Mouse (Mus musculus): ENCODE measurements at regions not wholly inside any gene's neighbourhood (a gene's known extent, or its start where the extent isn't known, plus 50 kb on each side); places are given as distances from the start of the nearest gene placed in this dataset.

DNA sequence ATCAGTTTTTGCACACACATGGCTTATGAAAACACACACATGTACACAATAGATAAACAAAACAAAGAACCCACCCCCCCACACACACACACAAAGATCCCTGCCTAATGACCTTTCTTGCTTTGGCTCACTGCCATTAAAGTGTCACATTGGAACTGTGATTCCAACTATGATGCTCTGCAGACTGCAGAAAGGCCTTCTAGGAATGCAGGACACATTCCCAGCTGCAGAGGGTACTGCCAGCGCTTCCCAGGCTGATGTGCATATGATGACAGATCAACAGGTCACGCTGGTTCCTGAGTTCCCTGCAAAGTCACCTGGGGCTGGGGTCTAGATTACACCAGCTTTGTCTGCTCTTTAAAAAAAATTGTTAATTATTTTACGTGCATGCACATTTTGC, 68.1 kb upstream of the Ppm1j start:
- no peak for DNase-seq (ENCODE audit: low read depth, low spot score)

DNA sequence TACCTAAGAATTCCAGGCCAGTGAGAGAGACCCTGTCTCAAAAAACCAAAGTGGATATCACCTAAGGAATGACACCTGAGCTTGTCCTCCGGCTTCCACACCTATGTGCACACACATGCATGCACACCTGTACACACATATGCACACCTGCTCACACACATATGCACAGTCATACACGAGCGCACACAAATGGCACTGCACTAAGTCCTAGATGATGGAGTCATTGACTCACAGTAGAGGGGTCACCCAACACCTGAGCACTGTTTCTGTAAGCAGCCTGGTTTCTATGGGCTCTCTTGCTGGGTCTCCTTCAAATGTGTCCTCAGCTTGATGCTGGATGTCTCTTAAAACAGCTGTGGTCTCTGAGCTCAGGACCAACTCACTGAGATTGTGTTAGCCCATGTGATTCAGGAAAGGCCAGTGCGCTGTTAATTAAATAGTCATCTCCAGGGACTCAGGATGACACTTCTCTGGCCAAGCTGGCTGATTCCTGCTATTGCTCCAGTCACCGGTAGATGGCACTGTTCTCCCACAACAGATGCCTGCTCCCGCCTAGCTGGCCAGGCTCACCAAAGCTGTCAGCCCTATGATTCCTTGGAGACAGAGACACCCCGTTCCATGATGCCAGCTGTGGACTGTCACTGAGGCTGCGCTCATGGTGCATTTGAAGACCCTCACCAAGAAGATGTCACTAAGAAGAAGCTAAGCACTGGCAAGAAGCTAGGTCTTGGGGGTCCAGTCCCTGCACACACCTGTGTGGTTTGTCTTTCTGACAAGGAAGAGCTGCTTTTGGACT, 66.8 kb upstream of the Ppm1j start:
- peak; percentile 89 for DNase-seq (ENCODE audit: low read depth, low spot score)

DNA sequence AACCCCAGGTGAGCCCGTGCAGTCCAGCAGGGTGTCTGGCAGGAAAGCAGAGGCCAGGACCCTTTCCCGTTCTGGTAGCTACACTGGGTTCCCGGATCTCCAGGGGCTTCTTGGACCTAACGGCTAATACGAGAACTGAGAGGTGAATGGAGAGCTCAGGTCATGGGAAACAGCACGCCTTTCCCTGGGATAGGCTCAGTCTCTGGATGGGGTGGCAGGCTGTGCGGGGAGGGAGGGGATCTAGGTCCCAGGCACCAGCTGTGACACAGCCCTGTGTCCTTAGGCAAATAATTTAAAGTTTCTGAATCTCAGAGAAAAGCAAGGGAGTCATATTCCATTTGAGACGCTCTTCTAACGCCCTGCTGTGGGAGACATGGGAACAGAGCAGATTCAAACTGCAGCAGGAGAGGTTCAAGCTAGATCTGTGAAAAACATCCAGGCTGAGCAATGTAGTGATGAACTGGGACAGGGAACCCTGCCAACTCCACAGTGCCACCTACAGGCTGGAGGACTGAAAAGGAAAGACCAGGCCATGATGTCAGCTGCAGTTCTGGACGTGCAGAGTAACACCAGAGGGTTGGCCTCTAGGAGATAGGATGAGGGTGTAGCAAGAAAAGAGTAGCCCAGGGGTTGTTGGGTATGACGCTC, 66.1 kb upstream of the Ppm1j start:
- DNase-seq (ENCODE audit: low read depth, low spot score): peak; percentile 87

Measured in 3T3-L1 (cell line).